In the genomic region with DNA sequence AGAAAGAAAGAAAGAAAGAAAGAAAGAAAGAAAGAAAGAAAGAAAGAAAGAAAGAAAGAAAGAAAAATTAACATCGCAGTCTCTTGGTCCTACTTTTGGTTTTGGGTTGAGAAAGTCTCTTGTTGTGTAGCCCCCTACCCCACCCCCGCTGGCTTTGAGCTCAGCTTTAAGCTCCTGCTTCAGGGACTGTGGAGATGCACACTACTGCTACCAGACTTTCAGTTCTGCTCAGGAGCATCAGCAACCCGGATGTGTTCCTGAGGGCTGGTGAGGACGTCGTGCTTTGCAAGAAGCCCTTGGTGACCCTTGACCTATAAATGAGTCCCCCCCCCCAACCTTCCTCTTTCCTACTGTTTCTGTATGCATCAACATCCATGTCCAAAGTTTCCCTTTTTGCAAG, we compare ENCODE assay signal across 20 mouse cellular contexts.
DNase-seq lines count a peak whose midpoint lies in the region; ATAC-seq and TF ChIP-seq lines count a peak whose summit lies in the region.
"Had no signal": no experiment of that assay in that cellular context is flagged by ENCODE, and none has a peak within 500 bp of the region (broad histone marks: within the 10 kb centered on the region; RNA-seq: fewer than 3 reads in every experiment).

No protein-coding gene starts in this region.

- intact Hi-C loops in gastrocnemius, adult 2 months (cut with DNase I) = no loop called here

- no peak overlapping the region for H3K27ac ChIP-seq in gastrocnemius, adult 2 months
- H3K27ac ChIP-seq: embryonic facial prominence, embryonic 12.5 days; hindbrain, embryonic 14.5 days; liver, embryonic 15.5 days; neural tube, embryonic 15.5 days had no signal

- peak; percentile 18 for DNase-seq in CD4-positive helper T cell, adult 2 months (ENCODE audit: low read depth, low spot score)
- peak; percentile 54 to 66 for DNase-seq in thymus, postnatal 10 days (ENCODE audit: low spot score in 2 of 2)
- DNase-seq in gastrocnemius, adult 2 months = no peak
- no peak for DNase-seq in ovary, postnatal 36 days (ENCODE audit: low spot score)
- DNase-seq in heart, adult 18-20 months = no peak
- DNase-seq: cerebellum, adult 8-10 months; gastrocnemius, postnatal 25 days; midbrain, embryonic 14.5 days; right cerebral cortex, postnatal 25 days had no signal

- no peak overlapping the region for H3K4me3 ChIP-seq in gastrocnemius, adult 2 months
- H3K4me3 ChIP-seq: embryonic facial prominence, embryonic 12.5 days; erythroblast, embryonic 14.5 days; liver, embryonic 15.5 days; megakaryocyte, embryonic 14.5 days; myocyte; neural tube, embryonic 15.5 days had no signal

- ATAC-seq in CD4-positive, CD25-positive, alpha-beta regulatory T cell, adult 4 months = peak; percentile 27
- ATAC-seq in megakaryocyte progenitor cell, adult 5-6 weeks (replicated peaks; ENCODE audit: poor library complexity) = peak; percentile 32; the same call in 1 of the 2 replicates
- ATAC-seq: forebrain, embryonic 14.5 days; intestine, embryonic 16.5 days had no signal

- TF ChIP-seq CTCF in gastrocnemius, adult 2 months (IDR thresholded peaks at IDR 0.05) = no peak

Comparison
In these comparisons a context has a peak if more than half of its experiments do, and no peak if none do; other contexts are left out.
1. DNase-seq: peak in CD4-positive helper T cell, adult 2 months (single experiment) and thymus, postnatal 10 days (2 of 2); none in gastrocnemius, adult 2 months (single experiment), ovary, postnatal 36 days (single experiment) and heart, adult 18-20 months (0 of 2).